Comparison of ENCODE assay signal across 12 mouse cellular contexts in the genomic region with DNA sequence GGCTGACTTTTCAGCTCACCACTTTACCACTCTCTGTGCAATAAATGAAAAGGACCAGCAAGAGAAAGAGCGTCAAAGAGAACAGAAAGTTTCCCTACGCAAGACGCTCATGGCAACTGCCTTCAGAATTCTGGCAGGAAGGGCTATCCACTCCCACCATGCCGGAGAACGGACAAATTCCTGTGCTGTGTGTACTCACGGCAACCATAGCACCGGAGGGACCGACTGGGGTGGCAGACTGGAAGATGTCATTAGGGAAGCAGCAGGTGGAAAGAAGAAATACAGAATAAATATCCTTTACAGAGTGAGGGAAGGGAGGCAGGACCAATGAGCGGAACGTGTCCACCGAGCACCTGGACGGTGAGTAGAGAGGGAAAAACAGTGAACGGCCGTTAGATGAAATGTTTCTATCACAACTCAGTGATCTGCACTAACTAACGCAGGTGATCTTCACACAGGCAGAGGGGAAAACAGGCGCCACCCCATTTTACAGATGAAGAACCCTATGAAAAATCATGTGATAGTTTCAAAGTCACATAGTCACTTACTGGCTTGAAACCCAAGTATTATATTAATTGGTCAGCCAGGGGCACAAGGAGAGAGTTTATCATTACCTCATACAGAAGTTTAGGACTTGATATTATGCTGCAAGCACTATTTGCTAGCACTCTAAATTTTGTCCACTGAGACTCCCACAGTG.
DNase-seq lines count a peak whose midpoint lies in the region; ATAC-seq and TF ChIP-seq lines count a peak whose summit lies in the region.
"Had no signal": no experiment of that assay in that cellular context is flagged by ENCODE, and none has a peak within 500 bp of the region (broad histone marks: within the 10 kb centered on the region; RNA-seq: fewer than 3 reads in every experiment).

No protein-coding gene starts in this region.

- DNase-seq in kidney, adult 9 months, result peak; percentile 91
- DNase-seq in kidney, postnatal 10 days, result no peak
- DNase-seq in heart, postnatal 0 days (ENCODE audit: low spot score), result no peak
- no peak for DNase-seq in urinary bladder, postnatal 14 days (ENCODE audit: low spot score)
- no peak for DNase-seq in natural killer cell, adult 2 months (ENCODE audit: low spot score in 2 of 2)
- DNase-seq: cerebellum, adult 8-10 months; gastrocnemius, postnatal 14 days; lung, postnatal 14 days had no signal

- H3K36me3 ChIP-seq in heart, postnatal 0 days (replicated peaks; ENCODE audit: control insufficient read depth, insufficient read depth, low read length), result peaks cover 27% of the 10 kb centered on the region
- H3K36me3 ChIP-seq in kidney, embryonic 16.5 days (ENCODE audit: insufficient read depth, low read length), result peaks cover 3% of the 10 kb centered on the region; the same call in 1 of the 2 replicates

- TF ChIP-seq POLR2A in olfactory bulb, adult 2 months (IDR thresholded peaks at IDR 0.05; ENCODE audit: insufficient read depth, low read depth, low read length), result no peak

- no peak for TF ChIP-seq EP300 in heart, postnatal 0 days (IDR thresholded peaks at IDR 0.05; ENCODE audit: low read depth)

- no peak for TF ChIP-seq CTCF in heart, postnatal 0 days (IDR thresholded peaks at IDR 0.05; ENCODE audit: low read depth)
- TF ChIP-seq CTCF in olfactory bulb, adult 2 months (IDR thresholded peaks at IDR 0.05; ENCODE audit: insufficient read depth, low read depth, low read length), result no peak

- peak overlapping the region; percentile 5; the same call in 1 of the 2 replicates for H3K4me2 ChIP-seq in heart, postnatal 0 days (ENCODE audit: low read depth, low read length)
- H3K4me2 ChIP-seq in kidney, embryonic 16.5 days (replicated peaks; ENCODE audit: low read depth, low read length), result peak overlapping the region; percentile 1; the same call in 1 of the 2 replicates

- WGBS in heart, postnatal 0 days, result 57% methylated on average over 16 of the region's 16 CpGs
- 63% methylated on average over 16 of the region's 16 CpGs for WGBS in kidney, embryonic 16.5 days
- 72% methylated on average over 16 of the region's 16 CpGs for WGBS in olfactory bulb, adult 2 months

- no peak for ATAC-seq in heart, postnatal 0 days (ENCODE audit: insufficient read depth, low read depth)
- ATAC-seq in kidney, embryonic 16.5 days (ENCODE audit: low FRiP score, low TSS enrichment), result no peak

- H3K9ac ChIP-seq in heart, postnatal 0 days (replicated peaks; ENCODE audit: low read depth, low read length), result no peak overlapping the region
- no peak overlapping the region for H3K9ac ChIP-seq in kidney, embryonic 16.5 days (replicated peaks; ENCODE audit: low read length)

- H3K4me1 ChIP-seq in heart, postnatal 0 days (ENCODE audit: control insufficient read depth, insufficient read depth), result peaks cover 81% of the 10 kb centered on the region
- H3K4me1 ChIP-seq in kidney, embryonic 16.5 days (ENCODE audit: insufficient read depth, low read length), result peaks cover 78% of the 10 kb centered on the region
- peaks cover 48% of the 10 kb centered on the region for H3K4me1 ChIP-seq in olfactory bulb, adult 2 months (ENCODE audit: control insufficient read depth, insufficient read depth, low read length)

- no peaks in the 10 kb centered on the region for H3K9me3 ChIP-seq in heart, postnatal 0 days (replicated peaks; ENCODE audit: control insufficient read depth, low read length)
- H3K9me3 ChIP-seq in kidney, embryonic 16.5 days (ENCODE audit: low read length), result no peaks in the 10 kb centered on the region

- peak overlapping the region; percentile 70 for H3K27ac ChIP-seq in heart, postnatal 0 days (ENCODE audit: low read depth)
- peak overlapping the region; percentile 82 for H3K27ac ChIP-seq in kidney, embryonic 16.5 days (ENCODE audit: low read length)
- H3K27ac ChIP-seq in olfactory bulb, adult 2 months (ENCODE audit: insufficient read depth, low read depth, low read length), result peak overlapping the region; percentile 76
- H3K27ac ChIP-seq: embryonic facial prominence, embryonic 10.5 days had no signal

- no peak overlapping the region for H3K4me3 ChIP-seq in heart, postnatal 0 days (ENCODE audit: low read depth, low read length)
- H3K4me3 ChIP-seq in kidney, embryonic 16.5 days (ENCODE audit: low read length), result no peak overlapping the region
- no peak overlapping the region for H3K4me3 ChIP-seq in olfactory bulb, adult 2 months (ENCODE audit: insufficient read depth, low read depth, low read length)
- H3K4me3 ChIP-seq: embryonic facial prominence, embryonic 10.5 days; forebrain, embryonic 10.5 days had no signal

- H3K27me3 ChIP-seq in heart, postnatal 0 days (ENCODE audit: control insufficient read depth, insufficient read depth, low read length), result no peaks in the 10 kb centered on the region
- H3K27me3 ChIP-seq in kidney, embryonic 16.5 days (ENCODE audit: insufficient read depth, low read length), result no peaks in the 10 kb centered on the region
